Comparison of ENCODE assay signal across 7 mouse cellular contexts in genomic region chr7:66866944-66867718, GRCm38 (mm10). TPM values are rescaled to one million over a fixed set of nuclear protein-coding genes. Genes with fewer than 3 reads are reported as not detected.
DNase-seq lines count a peak whose midpoint lies in the region; ATAC-seq and TF ChIP-seq lines count a peak whose summit lies in the region.

No protein-coding gene starts in this region.

- no peaks in the 10 kb centered on the region for H3K36me3 ChIP-seq in kidney, embryonic 15.5 days
- no peaks in the 10 kb centered on the region for H3K36me3 ChIP-seq in MEL (ENCODE audit: control insufficient read depth in 1 of 2, insufficient read depth in 2 of 2, low read length in 2 of 2)
- H3K36me3 ChIP-seq in intestine, embryonic 15.5 days = no peaks in the 10 kb centered on the region
- H3K36me3 ChIP-seq in stomach, embryonic 16.5 days (ENCODE audit: control insufficient read depth, insufficient read depth, low read length) = no peaks in the 10 kb centered on the region
- no peaks in the 10 kb centered on the region for H3K36me3 ChIP-seq in liver, embryonic 11.5 days (ENCODE audit: control insufficient read depth, insufficient read depth, low read length)

- H3K4me3 ChIP-seq in kidney, embryonic 15.5 days (replicated peaks) = no peak overlapping the region
- no peak overlapping the region; a peak in 1 of 4 replicates for H3K4me3 ChIP-seq in MEL (ENCODE audit: control insufficient read depth in 1 of 2, insufficient read depth in 1 of 2, low read depth in 2 of 2, low read length in 2 of 2)
- no peak overlapping the region for H3K4me3 ChIP-seq in intestine, embryonic 15.5 days (replicated peaks)
- no peak overlapping the region for H3K4me3 ChIP-seq in stomach, embryonic 16.5 days (replicated peaks; ENCODE audit: low read length)
- H3K4me3 ChIP-seq in liver, embryonic 11.5 days (ENCODE audit: low read depth, low read length) = no peak overlapping the region

- no peak overlapping the region for H3K9ac ChIP-seq in kidney, embryonic 15.5 days
- H3K9ac ChIP-seq in MEL (ENCODE audit: control insufficient read depth, low read depth, low read length, poor library complexity, severe bottlenecking) = no peak overlapping the region
- no peak overlapping the region for H3K9ac ChIP-seq in intestine, embryonic 15.5 days
- peak overlapping the region; percentile 39; the same call in 1 of the 2 replicates for H3K9ac ChIP-seq in stomach, embryonic 16.5 days (ENCODE audit: low read length)
- H3K9ac ChIP-seq in liver, embryonic 11.5 days (ENCODE audit: low read depth, low read length) = no peak overlapping the region

- no peak for TF ChIP-seq POLR2A in MEL (IDR thresholded peaks at IDR 0.05; ENCODE audit: control insufficient read depth in 1 of 2, insufficient read depth in 1 of 2, low read depth in 1 of 2, low read length in 2 of 2, poor library complexity in 1 of 2)

- TF ChIP-seq CTCF in MEL (IDR thresholded peaks at IDR 0.05 in 2 of 3, conservative IDR thresholded peaks at IDR 0.05 in 1 of 3; ENCODE audit: control insufficient read depth in 1 of 3, insufficient read depth in 1 of 3, low read depth in 2 of 3, low read length in 3 of 3, poor library complexity in 1 of 3, severe bottlenecking in 1 of 3) = no peak

- no peaks in the 10 kb centered on the region for H3K27me3 ChIP-seq in kidney, embryonic 15.5 days
- H3K27me3 ChIP-seq in MEL (ENCODE audit: control insufficient read depth in 1 of 2, insufficient read depth in 2 of 2, low read length in 2 of 2) = no peaks in the 10 kb centered on the region
- H3K27me3 ChIP-seq in intestine, embryonic 15.5 days (replicated peaks) = no peaks in the 10 kb centered on the region
- no peaks in the 10 kb centered on the region for H3K27me3 ChIP-seq in stomach, embryonic 16.5 days (ENCODE audit: control insufficient read depth, insufficient read depth, low read length)
- no peaks in the 10 kb centered on the region for H3K27me3 ChIP-seq in liver, embryonic 11.5 days (replicated peaks; ENCODE audit: control insufficient read depth, insufficient read depth, low read length)

- no peak for DNase-seq in kidney, adult 9 months
- peak; percentile 65 for DNase-seq in A20 (ENCODE audit: low read depth, low spot score)
- DNase-seq in MEL (ENCODE audit: low read depth, low spot score) = peak; percentile 4
- no peak for DNase-seq in liver, embryonic 11.5 days (ENCODE audit: low spot score)

- H3K4me1 ChIP-seq in kidney, embryonic 15.5 days = peaks cover 40% of the 10 kb centered on the region
- H3K4me1 ChIP-seq in MEL (ENCODE audit: control insufficient read depth in 1 of 2, insufficient read depth in 2 of 2, low read length in 2 of 2) = no peaks in the 10 kb centered on the region
- peaks cover 28% of the 10 kb centered on the region for H3K4me1 ChIP-seq in intestine, embryonic 15.5 days (replicated peaks)
- peaks cover 31% of the 10 kb centered on the region for H3K4me1 ChIP-seq in stomach, embryonic 16.5 days (ENCODE audit: control insufficient read depth, insufficient read depth, low read length)
- H3K4me1 ChIP-seq in liver, embryonic 11.5 days (replicated peaks; ENCODE audit: control insufficient read depth, insufficient read depth, low read length) = no peaks in the 10 kb centered on the region

- no peaks in the 10 kb centered on the region for H3K79me2 ChIP-seq in MEL (ENCODE audit: control insufficient read depth, insufficient read depth, low read length, poor library complexity)

- no peaks in the 10 kb centered on the region for H3K9me3 ChIP-seq in kidney, embryonic 15.5 days (replicated peaks)
- no peaks in the 10 kb centered on the region for H3K9me3 ChIP-seq in MEL (replicated peaks; ENCODE audit: insufficient read depth, low read length)
- no peaks in the 10 kb centered on the region for H3K9me3 ChIP-seq in intestine, embryonic 15.5 days
- H3K9me3 ChIP-seq in stomach, embryonic 16.5 days (replicated peaks; ENCODE audit: control insufficient read depth, low read length) = no peaks in the 10 kb centered on the region
- no peaks in the 10 kb centered on the region for H3K9me3 ChIP-seq in liver, embryonic 11.5 days (ENCODE audit: control insufficient read depth, low read length)

- TF ChIP-seq EP300 in MEL (IDR thresholded peaks at IDR 0.05; ENCODE audit: low read depth in 1 of 2, low read length in 2 of 2) = no peak

- H3K27ac ChIP-seq in kidney, embryonic 15.5 days = peak overlapping the region; percentile 81
- H3K27ac ChIP-seq in MEL (ENCODE audit: control insufficient read depth, low read depth, low read length) = no peak overlapping the region
- peak overlapping the region; percentile 65 for H3K27ac ChIP-seq in intestine, embryonic 15.5 days
- peak overlapping the region; percentile 78 for H3K27ac ChIP-seq in stomach, embryonic 16.5 days (ENCODE audit: low read length)
- H3K27ac ChIP-seq in liver, embryonic 11.5 days (ENCODE audit: low read depth, low read length) = no peak overlapping the region

- no peak for TF ChIP-seq RAD21 in MEL (IDR thresholded peaks at IDR 0.05; ENCODE audit: low read depth, low read length)

- H3K4me2 ChIP-seq in kidney, embryonic 15.5 days = no peak overlapping the region
- no peak overlapping the region for H3K4me2 ChIP-seq in intestine, embryonic 15.5 days (replicated peaks)
- H3K4me2 ChIP-seq in stomach, embryonic 16.5 days (ENCODE audit: low read depth, low read length) = no peak overlapping the region
- no peak overlapping the region for H3K4me2 ChIP-seq in liver, embryonic 11.5 days

- no peak for ATAC-seq in kidney, embryonic 15.5 days (replicated peaks; ENCODE audit: low FRiP score)
- no peak for ATAC-seq in intestine, embryonic 15.5 days
- ATAC-seq in stomach, embryonic 16.5 days (ENCODE audit: insufficient read depth, low FRiP score) = no peak
- ATAC-seq in liver, embryonic 11.5 days (replicated peaks; ENCODE audit: low FRiP score) = no peak

- WGBS in kidney, embryonic 15.5 days = 67% methylated on average over 19 of the region's 19 CpGs
- WGBS in intestine, embryonic 15.5 days = 51% methylated on average over 19 of the region's 19 CpGs
- 52% methylated on average over 19 of the region's 19 CpGs for WGBS in stomach, embryonic 16.5 days
- WGBS in liver, embryonic 11.5 days = 72% methylated on average over 19 of the region's 19 CpGs

TF ChIP-seq in MEL, 35 proteins besides CTCF, POLR2A, EP300 and RAD21:
- no peak for TF ChIP-seq SIN3A (IDR thresholded peaks at IDR 0.05; ENCODE audit: low read length)
- TF ChIP-seq ZMIZ1 (IDR thresholded peaks at IDR 0.05; ENCODE audit: low read depth, low read length) = no peak
- no peak for TF ChIP-seq TAL1 (IDR thresholded peaks at IDR 0.05; ENCODE audit: low read length)
- TF ChIP-seq RCOR1 (IDR thresholded peaks at IDR 0.05; ENCODE audit: low read depth, low read length) = no peak
- TF ChIP-seq ELF1 (IDR thresholded peaks at IDR 0.05; ENCODE audit: low read depth, low read length) = no peak
- no peak for TF ChIP-seq MAX (IDR thresholded peaks at IDR 0.05; ENCODE audit: low read length)
- no peak for TF ChIP-seq MYC (IDR thresholded peaks at IDR 0.05; ENCODE audit: low read depth, low read length)
- TF ChIP-seq GATA1 (IDR thresholded peaks at IDR 0.05; ENCODE audit: low read depth, low read length) = no peak
- no peak for TF ChIP-seq KAT2A (conservative IDR thresholded peaks at IDR 0.05; ENCODE audit: low read depth, low read length)
- TF ChIP-seq USF2 (IDR thresholded peaks at IDR 0.05; ENCODE audit: borderline replicate concordance in 1 of 2, insufficient read depth in 1 of 2, low read depth in 1 of 2, low read length in 2 of 2) = no peak
- TF ChIP-seq HCFC1 (IDR thresholded peaks at IDR 0.05; ENCODE audit: low read depth, low read length) = no peak
- no peak for TF ChIP-seq MYB (IDR thresholded peaks at IDR 0.05; ENCODE audit: low read depth, low read length)
- TF ChIP-seq JUND (IDR thresholded peaks at IDR 0.05; ENCODE audit: low read depth, low read length) = no peak
- TF ChIP-seq MXI1 (IDR thresholded peaks at IDR 0.05; ENCODE audit: low read depth, low read length) = no peak
- TF ChIP-seq MEF2A (IDR thresholded peaks at IDR 0.05; ENCODE audit: extremely low read depth, insufficient replicate concordance, low read depth, low read length, poor library complexity, severe bottlenecking) = no peak
- no peak for TF ChIP-seq NRF1 (IDR thresholded peaks at IDR 0.05; ENCODE audit: insufficient read depth, low read depth, low read length, poor library complexity, severe bottlenecking)
- no peak for TF ChIP-seq ZC3H11A (IDR thresholded peaks at IDR 0.05; ENCODE audit: low read depth, low read length)
- TF ChIP-seq POLR2AphosphoS2 (IDR thresholded peaks at IDR 0.05; ENCODE audit: low read length) = no peak
TF ChIP-seq in MEL: peak in this region for 0.

RNA-seq across cellular contexts. Expression of gene Adamts17, which starts 27.6 kb away (rescaled TPM):
- 4.6 TPM in 2 replicates for polyA plus RNA-seq in kidney, embryonic 15.5 days (2015; fragmentation: Nextera tagmentation; extraction: Ambion mirVana)
- 0.16 and 0.42 TPM in 2 replicates for total RNA-seq in MEL (2012; rRNA removed)
- under 1 TPM in 1 of 2 experiments, not detected in 1; 0.33 TPM for polyA plus RNA-seq in MEL (2012; ENCODE audit: insufficient read depth in 1 of 2, insufficient read length in 2 of 2, low read depth in 1 of 2, low replicate concordance in 2 of 2, missing spikeins in 1 of 2)
- 3.3 and 4.2 TPM in 2 replicates for polyA plus RNA-seq in intestine, embryonic 15.5 days (2015; fragmentation: Nextera tagmentation; extraction: Ambion mirVana)
- polyA plus RNA-seq in stomach, embryonic 16.5 days (2015; fragmentation: Nextera tagmentation; extraction: Ambion mirVana) = 5.3 and 5.9 TPM in 2 replicates
- polyA plus RNA-seq in liver, embryonic 11.5 days (2014; fragmentation: Nextera tagmentation; extraction: Ambion mirVana) = 1.5 and 2.2 TPM in 2 replicates

Comparison
In these comparisons a context has a peak if more than half of its experiments do, and no peak if none do; other contexts are left out.
1. H3K27ac ChIP-seq: peak in kidney, embryonic 15.5 days (single experiment), intestine, embryonic 15.5 days (single experiment) and stomach, embryonic 16.5 days (single experiment); none in MEL (single experiment) and liver, embryonic 11.5 days (single experiment).
2. DNase-seq: peak in A20 (single experiment) and MEL (single experiment); none in kidney, adult 9 months (single experiment) and liver, embryonic 11.5 days (single experiment).